Mouse (Mus musculus) olfactory bulb, adult 2 months (tissue): ENCODE data around the gene Klhl18. TPM values are rescaled to one million over a fixed set of nuclear protein-coding genes. Genes with fewer than 3 reads are reported as not detected.
A peak's percentile ranks its signal among the peaks of the same experiment; 100 is the strongest.
"Not testable (repeated sequence)": the region's sequence is repeated elsewhere in the genome, so short reads cannot be mapped to it uniquely, and the experiment has no call there.

Experiments used
- H3K27ac ChIP-seq: fragments of 200-500 bp; 2 replicates; pipeline ENCODE4 v1.5.1; 2012; ENCODE audit warnings: low read depth, low read length; ENCODE audit not compliant: insufficient read depth
- H3K4me1 ChIP-seq: fragments of 200-500 bp; 2 replicates; pipeline ENCODE4 v1.6.1; 2012; ENCODE audit warnings: low read length; ENCODE audit not compliant: control insufficient read depth, insufficient read depth
- H3K4me3 ChIP-seq: fragments of 200-500 bp; 2 replicates; pipeline ENCODE4 v1.5.1; 2012; ENCODE audit warnings: mild to moderate bottlenecking, low read depth, low read length, moderate library complexity; ENCODE audit not compliant: insufficient read depth
- CTCF ChIP-seq: fragments of 200-500 bp; IDR thresholded peaks from 2 replicates; pipeline ENCODE4 v1.5.1; 2012; ENCODE audit warnings: low read depth, mild to moderate bottlenecking, low read length, moderate library complexity; ENCODE audit not compliant: insufficient read depth
- POLR2A ChIP-seq: fragments of 200-500 bp; IDR thresholded peaks from 2 replicates; pipeline ENCODE4 v1.6.1; 2012; ENCODE audit warnings: mild to moderate bottlenecking, low read depth, low read length, moderate library complexity; ENCODE audit not compliant: insufficient read depth
- WGBS: fragments of 180-500 bp; shearing (Covaris S2); methylation state at CpG from one replicate; pipeline ENCODE4 v1.1.7; 2018; 5-methylcytosine and 5-hydroxymethylcytosine counted together
- polyA plus RNA-seq: library from polyadenylated mRNA; stranded (reverse); fragments of >200 nt; gene quantifications from 2 replicates; pipeline ENCODE4 v1.2.4, GENCODE M21; 2012; ENCODE audit warnings: low replicate concordance; ENCODE audit not compliant: missing spikeins, insufficient read depth, insufficient read length

The Klhl18 gene
- polyA plus RNA-seq, 1 experiment, result not detected

- TF ChIP-seq CTCF (no peak), POLR2A (no peak)
- under 1% methylated on average over 41 of the region's 41 CpGs for WGBS
- Histone ChIP-seq H3K4me3 (peak overlapping the region; percentile 78), H3K27ac (peak overlapping the region; percentile 40; the same call in 1 of the 2 replicates), H3K4me1 (peaks cover 7% of the 10 kb centered on the region)
Observed at GRCm38 (mm10) chr9:110407311-110408098, 69.0 kb downstream of the Klhl18 start.

- 82% methylated on average over 4 of the region's 4 CpGs for WGBS
- H3K27ac ChIP-seq, H3K4me3 ChIP-seq: not testable (repeated sequence)
- H3K4me1 ChIP-seq, result peaks cover 15% of the 10 kb centered on the region
Observed at GRCm38 (mm10) chr9:110403240-110403639, 73.3 kb downstream of the Klhl18 start.

- 98% methylated on average over 2 of the region's 2 CpGs for WGBS
- H3K4me1 ChIP-seq, result peaks cover 15% of the 10 kb centered on the region
- no peak for TF ChIP-seq POLR2A
- no peak for TF ChIP-seq CTCF
- H3K4me3 ChIP-seq, result no peak overlapping the region
- H3K27ac ChIP-seq, result no peak overlapping the region
Observed at GRCm38 (mm10) chr9:110402731-110403130, 73.8 kb downstream of the Klhl18 start.

- Histone ChIP-seq H3K27ac (no peak overlapping the region), H3K4me1 (peaks cover 8% of the 10 kb centered on the region), H3K4me3 (no peak overlapping the region)
- TF ChIP-seq CTCF (no peak), POLR2A (no peak)
- 81% methylated on average over 5 of the region's 5 CpGs for WGBS
Observed at GRCm38 (mm10) chr9:110400650-110401049, 75.8 kb downstream of the Klhl18 start.

GRCm38 (mm10) chr9:110393295-110393694 lies 83.2 kb downstream of the Klhl18 start:
- no peak overlapping the region for H3K4me3 ChIP-seq
- no peak overlapping the region for H3K27ac ChIP-seq
- peaks cover 16% of the 10 kb centered on the region for H3K4me1 ChIP-seq
- WGBS, result 81% methylated on average over 4 of the region's 4 CpGs
- no peak for TF ChIP-seq POLR2A

GRCm38 (mm10) chr9:110390843-110391242 lies 85.7 kb downstream of the Klhl18 start:
- Histone ChIP-seq H3K4me3 (no peak overlapping the region), H3K4me1 (peaks cover 16% of the 10 kb centered on the region), H3K27ac (no peak overlapping the region)
- 98% methylated on average over 3 of the region's 3 CpGs for WGBS
- no peak for TF ChIP-seq POLR2A
- no peak for TF ChIP-seq CTCF

GRCm38 (mm10) chr9:110388011-110388410 lies 88.5 kb downstream of the Klhl18 start:
- Histone ChIP-seq H3K4me3 (no peak overlapping the region), H3K27ac (no peak overlapping the region), H3K4me1 (peaks cover 16% of the 10 kb centered on the region)
- TF ChIP-seq CTCF, result no peak
- TF ChIP-seq POLR2A, result no peak
- WGBS, result 95% methylated on average over 7 of the region's 7 CpGs

- no peak overlapping the region for H3K27ac ChIP-seq
- no peak for TF ChIP-seq POLR2A
- no peak for TF ChIP-seq CTCF
- 66% methylated on average over 7 of the region's 7 CpGs for WGBS
- peaks cover 7% of the 10 kb centered on the region for H3K4me1 ChIP-seq
- H3K4me3 ChIP-seq, result no peak overlapping the region
Observed at GRCm38 (mm10) chr9:110384369-110384929, 92.0 kb downstream of the Klhl18 start.

GRCm38 (mm10) chr9:110381292-110381691 lies 95.2 kb downstream of the Klhl18 start:
- H3K4me1 ChIP-seq, result peaks cover 7% of the 10 kb centered on the region; the same call in 1 of the 2 replicates
- H3K4me3 ChIP-seq, result no peak overlapping the region
- WGBS, result 81% methylated on average over 12 of the region's 12 CpGs
- TF ChIP-seq CTCF, result no peak
- TF ChIP-seq POLR2A, result no peak
- H3K27ac ChIP-seq, result no peak overlapping the region

- TF ChIP-seq POLR2A (no peak), CTCF (no peak)
- Histone ChIP-seq H3K4me1 (peaks cover 7% of the 10 kb centered on the region; the same call in 1 of the 2 replicates), H3K4me3 (no peak overlapping the region), H3K27ac (no peak overlapping the region)
- WGBS, result 58% methylated on average over 21 of the region's 21 CpGs
Observed at GRCm38 (mm10) chr9:110380662-110381061, 95.8 kb downstream of the Klhl18 start.
